Mouse (Mus musculus) forebrain, embryonic 14.5 days (tissue): ENCODE measurements at regions not wholly inside any gene's neighbourhood (a gene's known extent, or its start where the extent isn't known, plus 50 kb on each side); places are given as distances from the start of the nearest gene placed in this dataset.

Source experiments
- ATAC-seq: fragments of 200-750 bp; cut with Nextera tagmentation; 2 replicates; pipeline ENCODE4 v1.8.0; 2017; ENCODE audit warnings: mild to moderate bottlenecking, moderate library complexity
- DNase-seq: peaks from one replicate; pipeline ENCODE4 v3.0.0-alpha.2; 2015; ENCODE audit warnings: low spot score
- H3K27ac ChIP-seq: fragments of 300-500 bp; sonication (generic); 2 replicates; pipeline ENCODE4 v1.5.1; 2014; ENCODE audit warnings: low read depth, mild to moderate bottlenecking, control low read depth, low read length, moderate library complexity
- H3K27me3 ChIP-seq: fragments of 300-500 bp; sonication (generic); replicated peaks from 2 replicates; pipeline ENCODE4 v1.6.1; 2014; ENCODE audit warnings: low read length, control low read depth, mixed read lengths; ENCODE audit not compliant: control insufficient read depth, insufficient read depth
- H3K36me3 ChIP-seq: fragments of 300-500 bp; sonication (generic); 2 replicates; pipeline ENCODE4 v1.6.1; 2014; ENCODE audit warnings: low read length, control low read depth; ENCODE audit not compliant: control insufficient read depth, insufficient read depth
- H3K4me1 ChIP-seq: fragments of 300-500 bp; sonication (generic); 2 replicates; pipeline ENCODE4 v1.6.1; 2014; ENCODE audit warnings: antibody characterized with exemption, low read length, control low read depth; ENCODE audit not compliant: control insufficient read depth, insufficient read depth
- H3K4me2 ChIP-seq: fragments of 300-500 bp; sonication (generic); 2 replicates; pipeline ENCODE4 v1.6.1; 2014; ENCODE audit warnings: mild to moderate bottlenecking, control low read depth, low read length
- H3K4me3 ChIP-seq: fragments of 300-500 bp; sonication (generic); 2 replicates; pipeline ENCODE4 v1.5.1; 2014; ENCODE audit warnings: low read depth, low read length, control low read depth
- H3K9ac ChIP-seq: fragments of 300-500 bp; sonication (generic); 2 replicates; pipeline ENCODE4 v1.6.1; 2014; ENCODE audit warnings: mild to moderate bottlenecking, low read length, control low read depth, moderate library complexity
- H3K9me3 ChIP-seq: fragments of 300-500 bp; sonication (generic); replicated peaks from 2 replicates; pipeline ENCODE4 v1.6.1; 2016; ENCODE audit warnings: low read length, control low read depth, mixed read lengths; ENCODE audit not compliant: control insufficient read depth
- WGBS: fragments of 180-500 bp; shearing (Covaris S2); extraction: QIAGEN DNeasy Blood & Tissue Kit; methylation state at CpG from one replicate; pipeline ENCODE4 v1.1.7; 2014; 5-methylcytosine and 5-hydroxymethylcytosine counted together

DNA sequence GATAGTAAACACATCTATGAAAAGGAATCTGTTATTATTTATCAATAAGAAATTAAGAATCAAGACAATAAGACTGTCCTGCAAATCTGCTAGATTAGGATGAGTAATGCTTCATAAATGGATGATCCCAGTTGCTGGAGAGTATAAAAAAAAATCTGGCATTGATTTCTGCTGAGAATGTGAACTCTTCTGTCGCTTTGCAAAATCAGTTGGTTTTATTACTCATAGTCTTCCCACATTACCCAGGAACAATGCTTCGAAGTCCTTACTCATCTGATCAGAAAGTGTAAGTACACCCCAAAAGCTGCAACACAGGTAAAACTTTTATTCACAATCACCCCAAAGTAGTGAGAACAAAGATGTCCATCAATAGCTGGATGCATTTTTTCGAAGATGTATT is 77.8 kb upstream of the Itprid2 start:
- H3K27me3 ChIP-seq: no peaks in the 10 kb centered on the region
- DNase-seq (no peak), ATAC-seq (no peak)
- no peak overlapping the region for H3K4me3 ChIP-seq
- 91% methylated on average over 3 of the region's 3 CpGs for WGBS
- no peaks in the 10 kb centered on the region for H3K36me3 ChIP-seq
- no peaks in the 10 kb centered on the region for H3K9me3 ChIP-seq
- peaks cover under 1% of the 10 kb centered on the region; the same call in 1 of the 2 replicates for H3K4me1 ChIP-seq
- no peak overlapping the region for H3K4me2 ChIP-seq
- no peak overlapping the region for H3K27ac ChIP-seq
- no peak overlapping the region for H3K9ac ChIP-seq

GRCm38 (mm10) chr2:79566280-79566933 is 68.7 kb upstream of the Itprid2 start:
- no peaks in the 10 kb centered on the region for H3K27me3 ChIP-seq
- H3K27ac ChIP-seq: no peak overlapping the region
- no peak overlapping the region for H3K4me3 ChIP-seq
- no peak overlapping the region for H3K4me2 ChIP-seq
- ATAC-seq (peak; percentile 37; the same call in 1 of the 2 replicates), DNase-seq (peak; percentile 21)
- WGBS: 5% methylated on average over 3 of the region's 3 CpGs
- H3K36me3 ChIP-seq: no peaks in the 10 kb centered on the region
- H3K9ac ChIP-seq: no peak overlapping the region
- H3K4me1 ChIP-seq: peaks cover 8% of the 10 kb centered on the region
- no peaks in the 10 kb centered on the region for H3K9me3 ChIP-seq

GRCm38 (mm10) chr2:79567413-79567934 is 67.7 kb upstream of the Itprid2 start:
- H3K4me2 ChIP-seq: no peak overlapping the region
- no peak overlapping the region for H3K27ac ChIP-seq
- H3K9ac ChIP-seq: no peak overlapping the region
- no peak for DNase-seq
- H3K9me3 ChIP-seq: no peaks in the 10 kb centered on the region
- H3K27me3 ChIP-seq: no peaks in the 10 kb centered on the region
- no peaks in the 10 kb centered on the region for H3K36me3 ChIP-seq
- WGBS: 45% methylated on average over 3 of the region's 3 CpGs
- peaks cover 8% of the 10 kb centered on the region for H3K4me1 ChIP-seq
- 0 out of 2 replicates have a peak, but pooled peaks have one; percentile 44 for ATAC-seq
- no peak overlapping the region for H3K4me3 ChIP-seq

- no peak overlapping the region for H3K27ac ChIP-seq
- no peak for ATAC-seq
- no peak overlapping the region for H3K4me3 ChIP-seq
- H3K4me1 ChIP-seq: peaks cover 8% of the 10 kb centered on the region
- no peak for DNase-seq
- H3K36me3 ChIP-seq: no peaks in the 10 kb centered on the region
- no peaks in the 10 kb centered on the region for H3K27me3 ChIP-seq
- H3K9ac ChIP-seq: no peak overlapping the region
- no peaks in the 10 kb centered on the region for H3K9me3 ChIP-seq
- H3K4me2 ChIP-seq: no peak overlapping the region
- WGBS: 97% methylated on average over 1 of the region's 1 CpGs
These were observed 65.5 kb upstream of the Itprid2 start for GRCm38 (mm10) chr2:79569663-79570062.

- WGBS: 87% methylated on average over 5 of the region's 5 CpGs
These were observed 63.2 kb upstream of the Itprid2 start for GRCm38 (mm10) chr2:79571910-79572309.

GRCm38 (mm10) chr2:79575074-79575473 is 60.1 kb upstream of the Itprid2 start:
- no peaks in the 10 kb centered on the region for H3K9me3 ChIP-seq
- no peak for DNase-seq
- 76% methylated on average over 6 of the region's 6 CpGs for WGBS
- H3K27ac ChIP-seq: no peak overlapping the region
- no peak overlapping the region for H3K4me3 ChIP-seq
- no peak for ATAC-seq
- H3K4me2 ChIP-seq: no peak overlapping the region
- no peaks in the 10 kb centered on the region for H3K27me3 ChIP-seq
- H3K36me3 ChIP-seq: no peaks in the 10 kb centered on the region
- H3K9ac ChIP-seq: no peak overlapping the region
- H3K4me1 ChIP-seq: no peaks in the 10 kb centered on the region

More at GRCm38 (mm10) chr2:79571910-79572309, 63.2 kb upstream of the Itprid2 start:
- ATAC-seq: no peak
- no peak overlapping the region for H3K9ac ChIP-seq
- no peak overlapping the region for H3K27ac ChIP-seq
- H3K4me1 ChIP-seq: peaks cover 5% of the 10 kb centered on the region; the same call in 1 of the 2 replicates
- H3K36me3 ChIP-seq: no peaks in the 10 kb centered on the region
- DNase-seq: no peak
- H3K4me3 ChIP-seq: no peak overlapping the region
- H3K4me2 ChIP-seq: no peak overlapping the region
- H3K27me3 ChIP-seq: no peaks in the 10 kb centered on the region
- no peaks in the 10 kb centered on the region for H3K9me3 ChIP-seq

GRCm38 (mm10) chr2:79585022-79585774 is 50.0 kb upstream of the Itprid2 start:
- H3K4me3 ChIP-seq: no peak overlapping the region
- no peaks in the 10 kb centered on the region for H3K27me3 ChIP-seq
- no peak for ATAC-seq
- no peak overlapping the region for H3K27ac ChIP-seq
- no peaks in the 10 kb centered on the region for H3K36me3 ChIP-seq
- WGBS: 57% methylated on average over 7 of the region's 7 CpGs
- no peak overlapping the region for H3K9ac ChIP-seq
- peaks cover 2% of the 10 kb centered on the region; the same call in 1 of the 2 replicates for H3K4me1 ChIP-seq
- H3K4me2 ChIP-seq: no peak overlapping the region
- no peak for DNase-seq
- H3K9me3 ChIP-seq: no peaks in the 10 kb centered on the region
